Mouse (Mus musculus) testis, adult 2 months (tissue): ENCODE data around the gene Osgin1. TPM values are rescaled to one million over a fixed set of nuclear protein-coding genes. Genes with fewer than 3 reads are reported as not detected.

Experiments used
- H3K27ac ChIP-seq: fragments of 200-500 bp; 2 replicates; pipeline ENCODE4 v1.5.1; 2012; ENCODE audit warnings: low read depth, low read length; ENCODE audit not compliant: control insufficient read depth, insufficient read depth
- H3K27me3 ChIP-seq: fragments of 200-500 bp; 2 replicates; pipeline ENCODE4 v1.6.1; 2012; ENCODE audit warnings: mild to moderate bottlenecking, low read length, moderate library complexity; ENCODE audit not compliant: control insufficient read depth, insufficient read depth
- H3K36me3 ChIP-seq: fragments of 200-500 bp; 2 replicates; pipeline ENCODE4 v1.6.1; 2012; ENCODE audit warnings: mild to moderate bottlenecking, low read length; ENCODE audit not compliant: control insufficient read depth, insufficient read depth
- H3K4me1 ChIP-seq: fragments of 200-500 bp; 2 replicates; pipeline ENCODE4 v1.6.1; 2012; ENCODE audit warnings: low read length; ENCODE audit not compliant: control insufficient read depth, insufficient read depth
- H3K4me3 ChIP-seq: fragments of 200-500 bp; 2 replicates; pipeline ENCODE4 v1.5.1; 2012; ENCODE audit warnings: low read depth, mild to moderate bottlenecking, low read length, moderate library complexity, mixed read lengths; ENCODE audit not compliant: control insufficient read depth
- CTCF ChIP-seq: fragments of 200-500 bp; IDR thresholded peaks from 2 replicates; pipeline ENCODE4 v1.5.1; 2012; ENCODE audit warnings: low read depth, mild to moderate bottlenecking, inconsistent platforms, low read length, moderate library complexity; ENCODE audit not compliant: control insufficient read depth, insufficient read depth, insufficient replicate concordance
- POLR2A ChIP-seq: fragments of 200-500 bp; IDR thresholded peaks from 2 replicates; pipeline ENCODE4 v1.6.1; 2012; ENCODE audit warnings: low read depth, mild to moderate bottlenecking, inconsistent platforms, low read length, moderate library complexity; ENCODE audit not compliant: control insufficient read depth
- polyA plus RNA-seq: library from polyadenylated mRNA; depleted of rRNA; stranded (reverse); fragments of >200 nt; gene quantifications from 2 replicates; pipeline ENCODE4 v1.2.3, GENCODE M21; 2012

Gene Osgin1
- polyA plus RNA-seq, 1 experiment: 440 TPM

GRCm38 (mm10) chr8:119424740-119425139, 9.2 kb upstream of the Osgin1 start:
- peak overlapping the region; percentile 44; the same call in 1 of the 2 replicates for H3K27ac ChIP-seq
- no peak for TF ChIP-seq CTCF
- no peak for TF ChIP-seq POLR2A

GRCm38 (mm10) chr8:119425533-119425932, 8.4 kb upstream of the Osgin1 start:
- TF ChIP-seq CTCF: peak; percentile 33; the same call in 1 of the 2 replicates
- TF ChIP-seq POLR2A: no peak
- Histone ChIP-seq H3K36me3 (no peaks in the 10 kb centered on the region), H3K4me1 (peaks cover 12% of the 10 kb centered on the region), H3K27me3 (no peaks in the 10 kb centered on the region), H3K4me3 (no peak overlapping the region), H3K27ac (peak overlapping the region; percentile 72)

More at GRCm38 (mm10) chr8:119424740-119425139, 9.2 kb upstream of the Osgin1 start:
- Histone ChIP-seq H3K4me3 (no peak overlapping the region), H3K27me3 (no peaks in the 10 kb centered on the region), H3K36me3 (no peaks in the 10 kb centered on the region), H3K4me1 (peaks cover 12% of the 10 kb centered on the region)

GRCm38 (mm10) chr8:119426069-119426735, 7.7 kb upstream of the Osgin1 start:
- H3K4me3 ChIP-seq: no peak overlapping the region
- H3K27ac ChIP-seq: peak overlapping the region; percentile 69
- peaks cover 12% of the 10 kb centered on the region for H3K4me1 ChIP-seq
- H3K27me3 ChIP-seq: no peaks in the 10 kb centered on the region
- TF ChIP-seq POLR2A (no peak; the same call in 1 of the 2 replicates), CTCF (no peak)
- H3K36me3 ChIP-seq: no peaks in the 10 kb centered on the region

- H3K4me1 ChIP-seq: peaks cover 12% of the 10 kb centered on the region
- H3K36me3 ChIP-seq: no peaks in the 10 kb centered on the region
- TF ChIP-seq CTCF (no peak), POLR2A (no peak)
- no peaks in the 10 kb centered on the region for H3K27me3 ChIP-seq
- H3K4me3 ChIP-seq: no peak overlapping the region
- H3K27ac ChIP-seq: no peak overlapping the region
Observed at GRCm38 (mm10) chr8:119427634-119428349, 6.1 kb upstream of the Osgin1 start.

GRCm38 (mm10) chr8:119428350-119428740, 5.6 kb upstream of the Osgin1 start:
- H3K27me3 ChIP-seq: no peaks in the 10 kb centered on the region
- no peak overlapping the region for H3K27ac ChIP-seq
- H3K36me3 ChIP-seq: no peaks in the 10 kb centered on the region
- TF ChIP-seq POLR2A (no peak), CTCF (no peak)
- peaks cover 12% of the 10 kb centered on the region for H3K4me1 ChIP-seq
- no peak overlapping the region for H3K4me3 ChIP-seq

GRCm38 (mm10) chr8:119428766-119429327, 5.1 kb upstream of the Osgin1 start:
- Histone ChIP-seq H3K36me3 (no peaks in the 10 kb centered on the region), H3K27ac (no peak overlapping the region), H3K27me3 (no peaks in the 10 kb centered on the region), H3K4me1 (peaks cover 8% of the 10 kb centered on the region), H3K4me3 (no peak overlapping the region)
- TF ChIP-seq CTCF (no peak), POLR2A (no peak)

GRCm38 (mm10) chr8:119429552-119429951, 4.4 kb upstream of the Osgin1 start:
- Histone ChIP-seq H3K27me3 (no peaks in the 10 kb centered on the region), H3K4me1 (peaks cover 8% of the 10 kb centered on the region), H3K27ac (no peak overlapping the region), H3K4me3 (no peak overlapping the region), H3K36me3 (no peaks in the 10 kb centered on the region)
- TF ChIP-seq POLR2A (no peak), CTCF (no peak)
